In the genomic region with DNA sequence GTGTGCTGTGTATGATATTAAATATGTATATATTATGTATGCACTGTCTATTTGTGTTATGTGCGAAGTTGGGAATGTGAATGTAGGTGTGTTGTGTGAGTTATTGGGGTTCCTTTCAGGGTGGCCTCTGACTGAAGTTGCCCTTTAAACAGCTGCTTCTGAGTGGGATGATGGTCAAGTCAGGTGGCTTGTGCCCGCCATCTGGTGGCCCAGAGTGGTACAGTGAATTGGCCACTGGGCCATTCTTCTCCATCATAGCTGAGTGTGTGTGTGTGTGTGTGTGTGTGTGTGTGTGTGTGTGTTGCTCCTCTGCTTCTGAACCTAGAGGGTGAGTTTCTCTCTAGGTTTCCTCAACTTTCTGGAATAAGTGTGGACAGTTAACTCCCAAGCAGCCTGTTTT, we compare ENCODE assay signal across 8 mouse cellular contexts.
A peak's percentile ranks its signal among the peaks of the same experiment; 100 is the strongest.
DNase-seq lines count a peak whose midpoint lies in the region; ATAC-seq and TF ChIP-seq lines count a peak whose summit lies in the region.

No protein-coding gene starts in this region.

- no peaks in the 10 kb centered on the region for H3K36me3 ChIP-seq in liver, adult 2 months (ENCODE audit: control insufficient read depth, insufficient read depth, low read length)

- DNase-seq in 3T3-L1 (ENCODE audit: low read depth, low spot score): peak; percentile 73
- peak; percentile 74 for DNase-seq in ZHBTc4 (ENCODE audit: low read depth, low spot score)
- DNase-seq in embryo, embryonic 10.5 days (ENCODE audit: low spot score): peak; percentile 79
- peak; percentile 76 for DNase-seq in kidney, adult 9 months
- peak; percentile 8 for DNase-seq in liver, adult 2 months (ENCODE audit: extremely low read depth, low read depth, low spot score)
- DNase-seq in naive thymus-derived CD4-positive, alpha-beta T cell, adult 2 months (ENCODE audit: low read depth): peak; percentile 10
- DNase-seq in thymus, postnatal 14 days: peak; percentile 23

- H3K4me1 ChIP-seq in liver, adult 2 months (ENCODE audit: control insufficient read depth, insufficient read depth, low read length): no peaks in the 10 kb centered on the region

- H3K9ac ChIP-seq in liver, adult 2 months (ENCODE audit: low read depth, low read length): no peak overlapping the region

- H3K27me3 ChIP-seq in liver, adult 2 months (ENCODE audit: control insufficient read depth, insufficient read depth, low read length): no peaks in the 10 kb centered on the region

- ATAC-seq in granulocyte monocyte progenitor cell, adult 5-6 weeks (replicated peaks; ENCODE audit: poor library complexity, severe bottlenecking): peak; percentile 55; the same call in 1 of the 2 replicates

- peak; percentile 91 for TF ChIP-seq CTCF in liver, adult 2 months (IDR thresholded peaks at IDR 0.05; ENCODE audit: low read depth, low read length)

- no peak overlapping the region for H3K4me3 ChIP-seq in liver, adult 2 months (ENCODE audit: insufficient read depth, low read depth, low read length)

- H3K79me2 ChIP-seq in liver, adult 2 months (ENCODE audit: control insufficient read depth, insufficient read depth, low read length): no peaks in the 10 kb centered on the region

- no peak for TF ChIP-seq POLR2A in liver, adult 2 months (IDR thresholded peaks at IDR 0.05; ENCODE audit: extremely low read depth, insufficient read depth, low read length)

- no peak overlapping the region for H3K27ac ChIP-seq in liver, adult 2 months (replicated peaks; ENCODE audit: insufficient read depth, low read depth, low read length)

- 31% methylated on average over 2 of the region's 2 CpGs for WGBS in liver, adult 2 months

Comparison
In these comparisons a context has a peak if more than half of its experiments do, and no peak if none do; other contexts are left out.
1. DNase-seq: peak in every context shown above with its lines; median percentile 79 in embryo, embryonic 10.5 days; 76 in kidney, adult 9 months; 74 in ZHBTc4; 73 in 3T3-L1; 23 in thymus, postnatal 14 days; 10 in naive thymus-derived CD4-positive, alpha-beta T cell, adult 2 months; 8 in liver, adult 2 months.